Mouse (Mus musculus) C2C12 (cell line): Measurements from ENCODE around the gene Ilk. TPM values are rescaled to one million over a fixed set of nuclear protein-coding genes. Genes with fewer than 3 reads are reported as not detected.

ENCODE experiments used
- H3K27me3 ChIP-seq: one replicate; pipeline ENCODE4 v1.6.1; 2011; ENCODE audit not compliant: control insufficient read depth, insufficient read depth, insufficient read length
- H3K36me3 ChIP-seq: one replicate; pipeline ENCODE4 v1.6.1; 2011; ENCODE audit not compliant: control insufficient read depth, insufficient read depth
- H3K4me3 ChIP-seq: one replicate; pipeline ENCODE4 v1.5.1; 2011; ENCODE audit warnings: mild to moderate bottlenecking, control low read depth; ENCODE audit not compliant: poor library complexity, insufficient read depth, severe bottlenecking
- H3K79me2 ChIP-seq: one replicate; pipeline ENCODE4 v1.6.1; 2011; ENCODE audit not compliant: control insufficient read depth, insufficient read depth
- H3K79me3 ChIP-seq: one replicate; pipeline ENCODE4 v1.6.1; 2011; ENCODE audit warnings: low read depth, control low read depth
- H3ac ChIP-seq: one replicate; pipeline ENCODE3; 2011; ENCODE audit warnings: low read depth; ENCODE audit not compliant: control insufficient read depth, insufficient read length
- CEBPB ChIP-seq: IDR thresholded peaks from one replicate; pipeline ENCODE4 v1.6.1; 2011; ENCODE audit warnings: low read depth, mild to moderate bottlenecking, control low read depth, moderate library complexity
- CTCF ChIP-seq: IDR thresholded peaks from one replicate; pipeline ENCODE4 v1.5.1; 2011; ENCODE audit not compliant: control insufficient read depth, insufficient read depth, insufficient read length
- FOSL1 ChIP-seq: IDR thresholded peaks from one replicate; pipeline ENCODE4 v1.8.0; 2011; ENCODE audit warnings: mild to moderate bottlenecking, low read length; ENCODE audit not compliant: poor library complexity, insufficient read depth, severe bottlenecking
- MAX ChIP-seq: IDR thresholded peaks from one replicate; pipeline ENCODE4 v1.6.1; 2011; ENCODE audit warnings: mild to moderate bottlenecking, control low read depth
- MYOD1 ChIP-seq: IDR thresholded peaks from one replicate; pipeline ENCODE4 v1.6.1; 2011; ENCODE audit warnings: low read depth; ENCODE audit not compliant: control insufficient read depth, insufficient read length
- MYOG ChIP-seq: IDR thresholded peaks from one replicate; pipeline ENCODE4 v1.6.1; 2011; ENCODE audit not compliant: control insufficient read depth, insufficient read length; ENCODE audit errors: extremely low read depth
- USF1 ChIP-seq: IDR thresholded peaks from one replicate; pipeline ENCODE4 v1.6.1; 2011; ENCODE audit warnings: low read depth, mild to moderate bottlenecking, control low read depth, moderate library complexity
- polyA plus RNA-seq: library from polyadenylated mRNA; unstranded; fragments of >200 nt; fragmentation: generic; extraction: Trizol; gene quantifications from one replicate; pipeline ENCODE4 v1.2.1, GENCODE M21; 2012; ENCODE audit warnings: missing spikeins

The Ilk gene
- polyA plus RNA-seq, 1 experiment, result 375 TPM

- TF ChIP-seq MYOD1, result no peak
- TF ChIP-seq MYOG, result no peak
- TF ChIP-seq FOSL1, result no peak
- no peak for TF ChIP-seq USF1
- TF ChIP-seq CTCF, result no peak
- no peak for TF ChIP-seq MAX
- Histone ChIP-seq H3ac (no peak overlapping the region), H3K36me3 (peaks cover 12% of the 10 kb centered on the region), H3K79me3 (peaks cover 12% of the 10 kb centered on the region), H3K27me3 (no peaks in the 10 kb centered on the region), H3K79me2 (peaks cover 25% of the 10 kb centered on the region), H3K4me3 (no peak overlapping the region)
Measured at GRCm38 (mm10) chr7:105747776-105748175, 11.4 kb downstream of the Ilk start.

GRCm38 (mm10) chr7:105751491-105752433, 15.4 kb downstream of the Ilk start, which contains the start of gene Tpp1:
Tpp1 (minus strand) TSS chr7:105752235.
- peak within 1 kb of the TSS; percentile 86 for H3ac ChIP-seq
- H3K79me2 ChIP-seq, result peaks cover 11% of the 10 kb centered on the region
- H3K4me3 ChIP-seq, result peak within 1 kb of the TSS; percentile 50
- TF ChIP-seq MYOG (no peak), USF1 (peak; percentile 99)
- peaks cover 7% of the 10 kb centered on the region for H3K79me3 ChIP-seq
- H3K27me3 ChIP-seq, result peaks cover 4% of the 10 kb centered on the region
- peaks cover 4% of the 10 kb centered on the region for H3K36me3 ChIP-seq

DNA sequence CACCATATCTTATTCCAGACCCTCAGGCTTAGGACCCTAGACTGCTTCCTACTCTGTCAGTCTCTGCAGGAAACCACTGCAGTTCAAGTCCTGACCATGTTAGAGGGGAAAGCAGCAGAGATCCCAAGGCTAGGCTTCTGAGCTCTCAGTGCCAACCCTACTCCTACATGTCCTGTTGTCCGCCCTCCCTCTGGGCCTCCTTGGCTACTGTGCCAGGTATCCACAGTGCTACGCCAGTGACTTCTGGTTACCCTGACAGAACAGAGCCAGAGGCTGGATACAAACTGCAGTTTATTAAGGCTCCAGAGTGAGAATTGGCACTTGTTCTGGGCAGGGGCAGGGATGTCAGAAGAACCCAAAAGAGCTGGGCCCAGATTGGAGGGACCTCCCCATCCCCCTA, 16.3 kb downstream of the Ilk start:
- H3ac ChIP-seq, result no peak overlapping the region
- TF ChIP-seq MYOD1 (no peak), MYOG (no peak), CEBPB (no peak), CTCF (no peak), FOSL1 (no peak), USF1 (no peak), MAX (no peak)
- peaks cover 4% of the 10 kb centered on the region for H3K36me3 ChIP-seq
- no peak overlapping the region for H3K4me3 ChIP-seq
- H3K79me2 ChIP-seq, result peaks cover 11% of the 10 kb centered on the region
- peaks cover 4% of the 10 kb centered on the region for H3K27me3 ChIP-seq
- H3K79me3 ChIP-seq, result peaks cover 7% of the 10 kb centered on the region

DNA sequence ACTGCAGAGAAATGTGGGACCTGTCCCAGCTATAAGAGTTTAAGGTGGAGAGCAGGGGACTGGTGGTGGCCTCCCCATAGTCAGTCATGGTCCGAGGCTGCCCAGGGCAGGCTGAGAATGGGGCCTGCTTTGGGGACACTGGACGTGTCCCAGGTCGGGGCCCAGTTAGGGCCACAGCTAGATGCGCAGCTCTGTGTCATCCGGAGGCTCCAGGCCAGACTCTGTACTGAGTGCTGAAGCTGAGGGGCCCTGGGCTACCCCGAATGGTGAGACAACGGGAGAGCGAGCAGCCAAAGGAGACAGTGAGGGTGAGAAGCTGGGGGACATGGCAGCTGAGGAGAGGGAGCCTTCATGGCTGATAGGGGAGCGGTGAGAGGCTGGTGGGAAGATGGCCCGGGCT, 16.9 kb downstream of the Ilk start:
- no peaks in the 10 kb centered on the region for H3K36me3 ChIP-seq
- H3K4me3 ChIP-seq, result no peak overlapping the region
- H3K79me2 ChIP-seq, result peaks cover 11% of the 10 kb centered on the region

DNA sequence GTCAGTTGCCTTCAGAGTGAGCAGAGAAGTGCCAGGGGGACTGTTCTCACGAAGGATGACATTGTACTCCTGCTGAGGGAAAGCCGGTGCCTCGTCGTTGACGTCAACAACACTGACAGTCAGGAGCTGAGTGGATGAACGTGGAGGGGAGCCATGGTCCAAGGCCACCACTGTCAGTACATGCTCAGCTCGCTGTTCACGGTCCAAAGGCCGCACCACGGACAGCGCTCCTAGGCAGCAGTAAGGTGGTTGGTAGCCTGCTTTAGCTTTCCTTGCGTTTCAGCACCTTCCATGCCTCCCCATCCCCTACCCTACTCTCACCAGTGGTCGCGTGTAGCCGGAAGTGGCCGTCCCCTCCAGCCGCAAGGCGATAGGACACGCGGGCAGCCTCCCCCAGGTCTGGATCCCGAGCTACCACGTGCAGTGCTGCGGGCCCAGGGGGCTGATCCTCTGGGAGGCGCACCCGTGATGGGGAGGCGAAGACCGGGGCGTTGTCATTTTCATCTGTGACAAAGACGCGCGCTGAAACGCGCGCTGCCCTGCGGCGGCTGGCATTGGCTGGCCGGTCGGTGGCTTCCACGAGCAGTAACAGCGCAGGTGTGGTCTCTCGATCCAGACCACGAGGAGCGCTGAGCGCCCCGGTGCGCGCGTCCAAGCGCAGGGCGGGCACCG, 25.6 kb downstream of the Ilk start:
- TF ChIP-seq CEBPB (no peak), USF1 (no peak), CTCF (no peak), MYOG (no peak), MAX (no peak), MYOD1 (no peak), FOSL1 (no peak)
- no peak overlapping the region for H3K4me3 ChIP-seq
- no peaks in the 10 kb centered on the region for H3K79me3 ChIP-seq
- H3ac ChIP-seq, result no peak overlapping the region
- no peaks in the 10 kb centered on the region for H3K36me3 ChIP-seq
- no peaks in the 10 kb centered on the region for H3K79me2 ChIP-seq
- peaks cover 10% of the 10 kb centered on the region for H3K27me3 ChIP-seq

More for the DNA sequence above, 16.9 kb downstream of the Ilk start:
- H3ac ChIP-seq, result no peak overlapping the region
- H3K79me3 ChIP-seq, result peaks cover 7% of the 10 kb centered on the region
- no peak for TF ChIP-seq FOSL1
- no peak for TF ChIP-seq MYOD1
- TF ChIP-seq CEBPB, result no peak
- TF ChIP-seq CTCF, result no peak
- TF ChIP-seq MAX, result no peak
- TF ChIP-seq MYOG, result no peak
- no peak for TF ChIP-seq USF1
- peaks cover 4% of the 10 kb centered on the region for H3K27me3 ChIP-seq
